Mouse (Mus musculus): ENCODE measurements at regions not wholly inside any gene's neighbourhood (a gene's known extent, or its start where the extent isn't known, plus 50 kb on each side); places are given as distances from the start of the nearest gene placed in this dataset.

DNA sequence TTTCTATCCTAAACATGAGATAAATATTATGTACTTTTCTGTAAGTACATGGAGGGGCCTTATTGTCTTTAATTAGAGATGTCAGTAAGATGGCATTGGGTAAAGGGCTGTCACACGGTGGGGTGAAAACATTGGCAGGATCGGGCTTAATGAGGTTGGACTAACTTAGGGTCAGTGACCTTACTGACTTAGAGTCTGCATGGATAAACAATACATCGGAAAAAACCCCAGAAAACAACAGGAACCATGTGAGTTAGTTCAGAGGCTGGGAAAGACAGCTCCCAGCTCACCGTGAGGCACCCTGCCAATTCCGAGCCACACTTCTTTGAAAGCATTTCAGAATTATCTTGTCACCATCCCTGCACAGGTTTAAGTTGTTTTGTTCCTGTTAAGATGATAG, 363.3 kb upstream of the Camk1g start:
- no peak for DNase-seq
- intact Hi-C loops (cut with DNase I): no loop called here

- intact Hi-C loops (cut with DNase I): no loop called here
- DNase-seq: no peak
These were observed 362.0 kb upstream of the Camk1g start for GRCm38 (mm10) chr1:193732113-193732512.

DNA sequence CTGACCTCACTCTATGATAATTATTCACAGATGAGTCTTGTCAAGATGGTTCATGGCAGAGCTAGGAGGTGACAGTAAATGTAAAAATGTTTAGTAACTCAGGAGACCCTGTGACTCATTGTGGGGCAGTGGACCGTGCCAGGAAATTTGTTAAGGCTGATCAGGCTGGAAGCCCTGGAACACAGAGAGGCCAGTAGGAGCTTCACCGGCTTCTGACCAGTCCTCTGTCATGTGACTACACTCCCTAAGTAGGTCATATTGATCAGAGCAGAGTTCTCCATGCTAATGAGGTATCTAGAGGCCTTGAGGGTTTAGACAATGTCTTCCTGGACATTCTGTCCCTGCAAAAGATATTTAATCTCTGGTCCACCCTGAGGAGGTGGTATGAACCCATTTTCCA, 351.8 kb upstream of the Camk1g start:
- no peak for DNase-seq
- intact Hi-C loops (cut with DNase I): no loop called here

GRCm38 (mm10) chr1:193720420-193720851, 350.3 kb upstream of the Camk1g start:
- intact Hi-C loops (cut with DNase I): no loop called here
- no peak for DNase-seq

DNA sequence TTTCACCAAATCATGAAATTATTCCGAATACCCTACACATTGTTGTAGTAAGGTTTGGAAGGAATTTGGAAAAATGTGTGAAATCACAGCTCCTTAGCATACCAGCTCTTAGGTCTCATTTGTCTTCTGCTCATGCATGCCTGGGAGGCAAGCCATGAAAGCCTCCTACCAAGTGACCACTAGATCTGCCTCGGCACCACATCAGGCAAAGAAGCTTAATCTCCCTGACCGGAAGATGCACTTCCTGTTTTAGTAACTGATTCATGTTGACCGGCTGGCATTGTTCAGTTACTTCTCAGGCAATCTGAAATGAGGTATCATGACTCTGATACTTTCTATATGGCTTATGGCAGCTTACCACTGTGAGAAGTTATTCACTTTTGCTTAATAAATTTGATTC, 345.2 kb upstream of the Camk1g start:
- intact Hi-C loops (cut with DNase I): no loop called here
- no peak for DNase-seq

- DNase-seq: no peak
- intact Hi-C loops (cut with DNase I): no loop called here
These were observed 344.5 kb upstream of the Camk1g start for GRCm38 (mm10) chr1:193714631-193715030.

GRCm38 (mm10) chr1:193705205-193705604, 335.1 kb upstream of the Camk1g start:
- intact Hi-C loops (cut with DNase I): loop anchor here (10.0 kb wide), 1 partner anchor 200 kb away; no protein-coding TSS in a partner anchor
- DNase-seq: no peak

DNA sequence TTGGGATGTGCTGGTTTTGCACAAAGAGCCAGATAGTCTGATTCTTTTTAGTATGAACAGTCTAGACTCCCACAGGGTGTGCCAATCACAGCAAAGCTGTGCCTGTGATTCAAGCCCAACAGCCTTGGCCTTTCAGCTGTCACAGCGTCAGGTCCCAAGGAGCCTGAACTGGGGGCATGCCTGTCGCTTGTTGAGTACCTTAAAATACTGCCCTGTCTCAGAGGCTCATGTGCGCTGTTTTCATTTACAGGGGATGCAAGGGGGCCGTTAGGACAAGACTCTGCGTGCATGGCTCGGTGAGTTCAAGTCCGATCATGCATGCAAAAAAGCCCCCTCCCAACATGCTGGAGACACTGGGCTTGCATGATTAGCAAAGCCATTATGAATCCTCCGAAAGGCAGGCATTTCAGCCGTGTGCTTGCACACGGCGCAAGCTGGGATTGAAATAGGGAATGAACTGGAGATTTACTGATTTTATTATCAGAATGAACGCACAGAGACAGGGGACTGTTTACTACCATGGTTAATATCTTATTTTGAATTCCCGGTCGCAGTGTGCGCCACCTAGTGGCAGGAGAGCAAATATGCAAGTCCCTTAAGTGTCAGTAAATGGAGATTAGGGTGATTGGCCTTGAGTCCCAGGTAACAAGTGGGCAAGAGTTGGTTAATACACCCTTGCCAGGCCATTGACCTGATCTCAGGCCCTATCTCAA, 332.8 kb upstream of the Camk1g start:
- peak; percentile 51 to 54 for DNase-seq
- intact Hi-C loops (cut with DNase I): loop anchor here (1.0 to 10.0 kb wide), 6 partner anchors 30 to 519 kb away; no protein-coding TSS in a partner anchor

GRCm38 (mm10) chr1:193700217-193700616, 330.1 kb upstream of the Camk1g start:
- DNase-seq: no peak
- intact Hi-C loops (cut with DNase I): loop anchor here (5.0 to 10.0 kb wide), 2 partner anchors 195 to 522 kb away; no protein-coding TSS in a partner anchor

DNA sequence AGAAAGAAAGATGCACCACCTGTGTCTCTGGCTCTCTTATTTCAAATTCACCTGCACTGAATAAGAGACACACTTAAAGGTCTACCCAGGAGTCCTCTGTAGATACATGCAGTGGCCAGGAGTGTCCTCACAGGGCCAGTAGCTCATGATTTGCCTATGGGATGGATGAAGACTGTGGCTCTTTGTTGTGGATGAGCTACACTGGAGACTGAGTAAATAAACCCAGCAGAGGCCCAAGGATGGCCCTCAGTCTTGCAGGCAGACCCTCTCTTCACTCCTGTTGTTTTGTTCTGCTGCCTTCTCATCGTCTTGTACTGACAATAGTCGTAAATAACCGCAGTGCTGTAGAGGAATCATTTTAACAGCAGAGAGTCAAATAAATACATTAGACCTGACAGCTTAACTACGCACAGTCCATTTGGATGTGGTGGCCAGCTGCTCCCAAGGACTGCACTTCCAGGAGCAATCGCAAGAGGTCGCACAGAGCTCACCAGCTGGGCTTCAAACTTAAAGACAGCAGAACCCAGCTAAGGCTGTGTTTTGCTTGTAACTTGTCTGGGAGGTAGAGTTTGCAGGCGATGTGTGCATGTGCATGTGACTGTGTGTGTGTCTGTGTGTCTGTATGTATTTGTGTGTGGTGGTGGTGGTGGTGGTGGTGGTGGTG, 328.6 kb upstream of the Camk1g start:
- intact Hi-C loops (cut with DNase I): no loop called here
- DNase-seq: peak; percentile 59 to 76

DNA sequence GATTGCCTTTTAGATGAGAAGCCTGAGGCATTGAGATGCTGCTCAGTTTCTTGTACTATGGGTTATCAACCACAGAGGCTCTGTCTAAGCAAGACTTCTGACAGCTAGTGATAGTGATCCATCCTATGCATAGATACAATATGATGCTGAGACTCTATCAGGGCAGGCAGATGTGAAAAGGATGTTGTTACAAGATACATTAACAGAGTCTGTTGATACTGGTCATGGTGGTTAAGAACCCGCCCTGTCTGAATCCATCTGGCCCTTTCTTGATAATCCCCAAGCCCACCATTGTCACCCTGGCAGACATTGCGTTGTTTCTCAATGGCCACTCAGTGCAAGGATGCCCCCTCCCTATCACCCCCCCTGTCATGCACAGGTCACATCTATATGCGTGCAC, 327.8 kb upstream of the Camk1g start:
- no peak for DNase-seq
- intact Hi-C loops (cut with DNase I): no loop called here

GRCm38 (mm10) chr1:193697001-193697400, 326.9 kb upstream of the Camk1g start:
- intact Hi-C loops (cut with DNase I): no loop called here
- DNase-seq: no peak

- intact Hi-C loops (cut with DNase I): no loop called here
- DNase-seq: peak in 1 of 2 experiments; percentile 30
These were observed 322.9 kb upstream of the Camk1g start for GRCm38 (mm10) chr1:193692991-193693390.

- no peak for DNase-seq
- intact Hi-C loops (cut with DNase I): no loop called here
These were observed 319.5 kb upstream of the Camk1g start for GRCm38 (mm10) chr1:193689601-193690000.

DNA sequence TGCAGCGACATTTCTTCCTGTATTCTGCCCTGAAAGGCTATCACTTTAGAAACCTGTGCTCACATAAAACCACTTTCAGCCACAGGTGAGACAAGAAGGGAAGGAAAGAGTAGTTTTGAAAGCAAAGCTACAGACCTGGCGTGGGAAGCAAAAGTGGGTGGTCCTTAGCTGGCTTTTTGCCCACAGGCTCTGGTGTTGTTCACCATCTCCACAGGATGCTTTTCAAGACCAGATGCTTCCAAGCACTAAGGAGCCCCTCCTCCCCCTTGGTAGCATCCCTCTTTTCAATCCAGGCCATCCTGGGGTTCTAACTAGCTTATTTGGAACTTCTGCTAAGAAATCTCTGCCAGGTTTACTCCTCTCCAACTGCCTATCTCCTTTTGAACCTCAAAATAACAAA, 312.8 kb upstream of the Camk1g start:
- no peak for DNase-seq

DNA sequence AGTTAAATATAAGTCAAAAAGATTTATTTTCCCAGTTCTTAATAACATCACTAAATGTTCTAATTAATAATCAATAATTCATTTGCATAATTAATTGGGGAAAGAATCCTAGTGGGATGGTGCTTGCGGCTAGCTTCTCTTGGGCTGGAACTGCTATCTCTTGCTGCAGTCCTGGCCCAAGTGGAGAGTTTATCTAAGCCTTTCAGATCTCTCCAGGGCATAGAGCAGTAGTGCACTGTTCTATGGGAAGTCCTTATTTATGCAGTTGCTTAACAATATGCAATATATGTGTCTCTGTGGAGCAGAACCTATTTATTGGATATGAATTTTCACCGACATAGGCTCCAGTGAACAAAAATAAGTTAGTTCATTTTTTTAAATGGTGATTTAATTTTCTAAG, 308.4 kb upstream of the Camk1g start:
- no peak for DNase-seq
- intact Hi-C loops (cut with DNase I): no loop called here

More for the DNA sequence above, 312.8 kb upstream of the Camk1g start:
- intact Hi-C loops (cut with DNase I): no loop called here

DNA sequence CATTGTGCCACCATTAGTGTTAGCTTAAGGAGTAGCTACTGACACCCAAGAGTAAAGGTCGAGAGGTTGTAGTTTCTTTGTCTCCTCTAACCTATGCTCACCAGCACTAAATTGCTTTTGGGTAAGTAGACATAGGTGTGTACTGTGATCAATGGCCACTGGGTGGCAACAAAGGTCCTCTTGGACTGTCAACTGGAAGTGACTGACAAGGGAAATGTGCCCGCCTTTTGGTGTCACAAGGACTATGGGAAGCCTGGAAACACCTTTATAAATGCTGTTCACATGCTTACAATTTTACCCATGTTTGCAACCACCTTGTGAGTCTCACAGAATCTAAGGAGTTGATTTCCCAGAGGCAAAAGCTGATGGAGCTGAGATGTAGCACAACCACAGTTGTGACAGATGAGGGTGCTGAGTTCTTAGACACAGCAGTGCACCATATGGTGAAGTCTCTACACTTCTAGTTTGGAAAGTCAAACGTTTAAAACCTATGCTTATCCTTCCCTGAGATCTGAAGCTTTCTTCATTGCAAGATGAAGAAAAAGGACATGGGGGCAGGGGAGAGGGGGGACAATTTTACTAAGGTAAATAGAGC, 303.2 kb upstream of the Camk1g start:
- DNase-seq: peak; percentile 24 to 34
- intact Hi-C loops (cut with DNase I): loop anchor here (1.0 kb wide), 1 partner anchor 30 kb away; no protein-coding TSS in a partner anchor

DNA sequence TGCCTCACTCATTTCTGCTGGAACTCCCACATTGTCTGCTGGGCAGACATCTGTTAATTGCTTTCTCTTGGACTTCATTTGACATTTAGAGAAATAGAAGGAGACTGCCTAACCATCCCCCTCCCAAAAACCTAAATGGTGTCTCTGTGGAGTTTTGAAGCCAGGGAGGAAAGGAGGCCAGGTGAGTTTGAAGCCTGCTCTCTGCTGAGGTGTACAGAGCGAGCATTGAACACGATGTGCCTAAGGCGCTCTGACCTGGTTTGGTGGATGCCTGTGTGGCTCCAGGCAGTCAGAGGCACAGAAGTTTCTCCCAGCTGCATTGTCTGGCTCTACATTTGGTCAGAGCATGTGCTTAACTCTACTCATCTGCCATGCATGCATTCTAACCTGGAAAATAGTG, 302.6 kb upstream of the Camk1g start:
- DNase-seq: no peak
- intact Hi-C loops (cut with DNase I): loop anchor here (1.0 kb wide), 1 partner anchor 31 kb away; no protein-coding TSS in a partner anchor

GRCm38 (mm10) chr1:193671816-193672254, 301.7 kb upstream of the Camk1g start:
- DNase-seq: no peak
- intact Hi-C loops (cut with DNase I): no loop called here

DNA sequence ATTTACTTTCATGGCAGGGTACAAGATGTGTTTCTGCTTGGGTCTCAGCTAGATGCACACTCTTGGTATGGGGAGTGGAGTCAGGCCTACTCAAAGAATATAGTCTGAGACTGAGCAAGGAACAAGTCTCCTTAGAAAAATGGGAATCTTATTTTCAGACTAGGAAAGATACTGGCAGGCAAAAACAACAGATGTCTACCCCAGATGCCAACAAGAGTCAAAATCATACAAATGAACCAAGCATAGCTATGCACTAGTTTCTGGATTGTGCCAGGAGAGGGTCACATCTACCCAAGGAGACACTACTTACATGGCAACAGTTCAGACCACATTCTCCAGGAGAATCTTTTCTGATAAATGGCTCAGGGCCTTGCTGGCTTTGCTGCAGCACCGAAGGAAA, 300.9 kb upstream of the Camk1g start:
- intact Hi-C loops (cut with DNase I): no loop called here

GRCm38 (mm10) chr1:193670008-193670407, 299.9 kb upstream of the Camk1g start:
- DNase-seq: no peak
- intact Hi-C loops (cut with DNase I): no loop called here

More for the DNA sequence above, 300.9 kb upstream of the Camk1g start:
- DNase-seq: no peak
